Mouse (Mus musculus): Measurements from ENCODE around the gene Shc1. TPM values are rescaled to one million over a fixed set of nuclear protein-coding genes. Genes with fewer than 3 reads are reported as not detected.

The Shc1 gene
- polyA plus RNA-seq, 1 experiment from 2014 or later, result 24.4 TPM

- Histone ChIP-seq H3K9me3 (no peaks in the 10 kb centered on the region), H3K9ac (peak overlapping the region; percentile 51; the same call in 1 of the 2 replicates), H3K4me2 (peak overlapping the region; percentile 46), H3K4me3 (peak overlapping the region; percentile 34), H3K4me1 (replicated peaks) (peaks cover 27% of the 10 kb centered on the region), H3K27me3 (no peaks in the 10 kb centered on the region), H3K36me3 (peaks cover 28% of the 10 kb centered on the region), H3K27ac (no peak overlapping the region)
- WGBS, result 26% methylated on average over 5 of the region's 5 CpGs
- ATAC-seq (ENCODE audit: low FRiP score), result no peak
Measured at GRCm38 (mm10) chr3:89437269-89437668, 19.0 kb downstream of the Shc1 start.

GRCm38 (mm10) chr3:89440691-89441090 lies 22.4 kb downstream of the Shc1 start:
- no peak for ATAC-seq (ENCODE audit: low FRiP score)
- 92% methylated on average over 2 of the region's 2 CpGs for WGBS
- Histone ChIP-seq H3K27ac (no peak overlapping the region), H3K4me1 (replicated peaks) (peaks cover 17% of the 10 kb centered on the region), H3K9ac (no peak overlapping the region), H3K4me2 (no peak overlapping the region), H3K36me3 (no peaks in the 10 kb centered on the region), H3K27me3 (no peaks in the 10 kb centered on the region), H3K9me3 (no peaks in the 10 kb centered on the region), H3K4me3 (no peak overlapping the region)

- Histone ChIP-seq H3K4me2 (no peak overlapping the region), H3K27me3 (no peaks in the 10 kb centered on the region), H3K4me1 (replicated peaks) (peaks cover 11% of the 10 kb centered on the region; the same call in 1 of the 2 replicates), H3K9ac (0 out of 2 replicates have a peak overlapping the region, but pooled peaks have one; percentile 31), H3K4me3 (no peak overlapping the region), H3K9me3 (no peaks in the 10 kb centered on the region), H3K27ac (no peak overlapping the region), H3K36me3 (no peaks in the 10 kb centered on the region)
- 67% methylated on average over 13 of the region's 13 CpGs for WGBS
- ATAC-seq (ENCODE audit: low FRiP score), result peak; percentile 19; the same call in 1 of the 2 replicates
Measured at GRCm38 (mm10) chr3:89448720-89449537, 30.7 kb downstream of the Shc1 start.

- peaks cover 11% of the 10 kb centered on the region; the same call in 1 of the 2 replicates for H3K4me1 ChIP-seq (replicated peaks)
- 35% methylated on average over 7 of the region's 7 CpGs for WGBS
- H3K9ac ChIP-seq, result no peak overlapping the region
- ATAC-seq (ENCODE audit: low FRiP score), result peak; percentile 70
- H3K27me3 ChIP-seq, result no peaks in the 10 kb centered on the region
- H3K4me3 ChIP-seq, result no peak overlapping the region
- no peak overlapping the region for H3K27ac ChIP-seq
- H3K36me3 ChIP-seq, result no peaks in the 10 kb centered on the region
- H3K9me3 ChIP-seq, result no peaks in the 10 kb centered on the region
- H3K4me2 ChIP-seq, result no peak overlapping the region
Measured at GRCm38 (mm10) chr3:89449541-89449940, 31.3 kb downstream of the Shc1 start.

- ATAC-seq (ENCODE audit: low FRiP score), result no peak
- no peak overlapping the region for H3K4me3 ChIP-seq
- H3K4me1 ChIP-seq (replicated peaks), result peaks cover 11% of the 10 kb centered on the region; the same call in 1 of the 2 replicates
- peak overlapping the region; percentile 10; the same call in 1 of the 2 replicates for H3K9ac ChIP-seq
- peak overlapping the region; percentile 30; the same call in 1 of the 2 replicates for H3K27ac ChIP-seq
- H3K4me2 ChIP-seq, result no peak overlapping the region
- no peaks in the 10 kb centered on the region for H3K27me3 ChIP-seq
- H3K36me3 ChIP-seq, result no peaks in the 10 kb centered on the region
- WGBS, result 94% methylated on average over 1 of the region's 1 CpGs
- H3K9me3 ChIP-seq, result no peaks in the 10 kb centered on the region
Measured at GRCm38 (mm10) chr3:89451916-89452315, 33.7 kb downstream of the Shc1 start.

- no peak within 1 kb of the TSS for H3K27ac ChIP-seq
- no peak for ATAC-seq (ENCODE audit: low FRiP score)
- H3K36me3 ChIP-seq, result no peaks in the 10 kb centered on the region
- no peaks in the 10 kb centered on the region for H3K9me3 ChIP-seq
- no peak within 1 kb of the TSS for H3K4me2 ChIP-seq
- WGBS, result 67% methylated on average over 10 of the region's 10 CpGs
- no peaks in the 10 kb centered on the region for H3K27me3 ChIP-seq
- H3K4me3 ChIP-seq, result no peak within 1 kb of the TSS
- H3K9ac ChIP-seq, result no peak within 1 kb of the TSS
- H3K4me1 ChIP-seq (replicated peaks), result peaks cover 17% of the 10 kb centered on the region
Measured at GRCm38 (mm10) chr3:89454401-89455177, 36.3 kb downstream of the Shc1 start, which contains the start of gene Pmvk. TSS of gene Pmvk (plus strand) at chr3:89454541.

GRCm38 (mm10) chr3:89455786-89456285 lies 37.6 kb downstream of the Shc1 start:
- Histone ChIP-seq H3K27me3 (no peaks in the 10 kb centered on the region), H3K27ac (no peak overlapping the region), H3K4me3 (no peak overlapping the region), H3K4me2 (no peak overlapping the region), H3K4me1 (replicated peaks) (peaks cover 29% of the 10 kb centered on the region), H3K9me3 (no peaks in the 10 kb centered on the region), H3K36me3 (no peaks in the 10 kb centered on the region), H3K9ac (no peak overlapping the region)
- WGBS, result no CpG with 5 or more reads among the region's 1 CpGs
- no peak for ATAC-seq (ENCODE audit: low FRiP score)

- no peak for ATAC-seq (ENCODE audit: low FRiP score)
- no peaks in the 10 kb centered on the region for H3K27me3 ChIP-seq
- H3K4me3 ChIP-seq, result no peak overlapping the region
- H3K4me1 ChIP-seq (replicated peaks), result peaks cover 32% of the 10 kb centered on the region
- no peaks in the 10 kb centered on the region for H3K9me3 ChIP-seq
- no peak overlapping the region for H3K4me2 ChIP-seq
- WGBS, result 36% methylated on average over 10 of the region's 10 CpGs
- H3K9ac ChIP-seq, result no peak overlapping the region
- no peak overlapping the region for H3K27ac ChIP-seq
- peaks cover 8% of the 10 kb centered on the region for H3K36me3 ChIP-seq
Measured at GRCm38 (mm10) chr3:89456726-89457665, 38.8 kb downstream of the Shc1 start.

- no peaks in the 10 kb centered on the region for H3K9me3 ChIP-seq
- no peaks in the 10 kb centered on the region for H3K27me3 ChIP-seq
- peak overlapping the region; percentile 60 for H3K4me3 ChIP-seq
- WGBS, result 46% methylated on average over 13 of the region's 13 CpGs
- H3K36me3 ChIP-seq, result peaks cover 16% of the 10 kb centered on the region
- H3K9ac ChIP-seq, result no peak overlapping the region
- H3K4me1 ChIP-seq (replicated peaks), result peaks cover 26% of the 10 kb centered on the region
- peak overlapping the region; percentile 92 for H3K27ac ChIP-seq
- H3K4me2 ChIP-seq, result peak overlapping the region; percentile 71
- peak; percentile 23 for ATAC-seq (ENCODE audit: low FRiP score)
Measured at GRCm38 (mm10) chr3:89458372-89458964, 40.2 kb downstream of the Shc1 start.

- Histone ChIP-seq H3K4me1 (replicated peaks) (peaks cover 26% of the 10 kb centered on the region), H3K27ac (peak overlapping the region; percentile 92), H3K9me3 (no peaks in the 10 kb centered on the region), H3K9ac (peak overlapping the region; percentile 85), H3K4me3 (peak overlapping the region; percentile 60), H3K27me3 (no peaks in the 10 kb centered on the region), H3K36me3 (peaks cover 19% of the 10 kb centered on the region), H3K4me2 (peak overlapping the region; percentile 71)
- ATAC-seq (ENCODE audit: low FRiP score), result peak; percentile 92
- whole genome bisulfite sequencing, result 2% methylated on average over 34 of the region's 36 CpGs
Measured at GRCm38 (mm10) chr3:89458965-89459807, 40.9 kb downstream of the Shc1 start.
